Mouse (Mus musculus): ENCODE measurements around the gene Ccdc106. TPM values are rescaled to one million over a fixed set of nuclear protein-coding genes. Genes with fewer than 3 reads are reported as not detected.
A peak's percentile ranks its signal among the peaks of the same experiment; 100 is the strongest.

Ccdc106 gene
- total and polyA plus RNA-seq, 2 experiments = 0.28 to 0.35 TPM

GRCm38 (mm10) chr7:5089853-5090252, 69.5 kb downstream of the Ccdc106 start:
- TF ChIP-seq POLR2A (IDR thresholded peaks at IDR 0.05; ENCODE audit: extremely low read depth, insufficient read depth, low read length) (no peak), CTCF (IDR thresholded peaks at IDR 0.05; ENCODE audit: low read depth, low read length) (no peak)
- H3K36me3 ChIP-seq (ENCODE audit: control insufficient read depth, insufficient read depth, low read length) = peaks cover 7% of the 10 kb centered on the region; the same call in 1 of the 2 replicates

GRCm38 (mm10) chr7:5091008-5091728, 70.8 kb downstream of the Ccdc106 start:
- WGBS = 53% methylated on average over 15 of the region's 15 CpGs

More at GRCm38 (mm10) chr7:5089853-5090252, 69.5 kb downstream of the Ccdc106 start:
- peaks cover 25% of the 10 kb centered on the region for H3K4me1 ChIP-seq (ENCODE audit: control insufficient read depth, insufficient read depth, low read length)
- no peak for DNase-seq (ENCODE audit: extremely low read depth, low read depth, low spot score)
- no peak overlapping the region for H3K4me3 ChIP-seq (ENCODE audit: insufficient read depth, low read depth, low read length)
- no peak overlapping the region for H3K9ac ChIP-seq (ENCODE audit: low read depth, low read length)
- no peak overlapping the region for H3K27ac ChIP-seq (replicated peaks; ENCODE audit: insufficient read depth, low read depth, low read length)
- WGBS = 92% methylated on average over 15 of the region's 15 CpGs
- H3K27me3 ChIP-seq (ENCODE audit: control insufficient read depth, insufficient read depth, low read length) = no peaks in the 10 kb centered on the region
- peaks cover 26% of the 10 kb centered on the region; the same call in 1 of the 2 replicates for H3K79me2 ChIP-seq (ENCODE audit: control insufficient read depth, insufficient read depth, low read length)

GRCm38 (mm10) chr7:5092381-5092780, 72.0 kb downstream of the Ccdc106 start:
- WGBS = 80% methylated on average over 6 of the region's 6 CpGs
- H3K4me3 ChIP-seq (ENCODE audit: insufficient read depth, low read depth, low read length) = no peak overlapping the region
- H3K36me3 ChIP-seq (ENCODE audit: control insufficient read depth, insufficient read depth, low read length) = peaks cover 14% of the 10 kb centered on the region
- DNase-seq (ENCODE audit: extremely low read depth, low read depth, low spot score) = no peak
- no peak overlapping the region for H3K9ac ChIP-seq (ENCODE audit: low read depth, low read length)
- TF ChIP-seq CTCF (IDR thresholded peaks at IDR 0.05; ENCODE audit: low read depth, low read length) (no peak), POLR2A (IDR thresholded peaks at IDR 0.05; ENCODE audit: extremely low read depth, insufficient read depth, low read length) (no peak)
- H3K79me2 ChIP-seq (ENCODE audit: control insufficient read depth, insufficient read depth, low read length) = peaks cover 17% of the 10 kb centered on the region; the same call in 1 of the 2 replicates
- no peak overlapping the region for H3K27ac ChIP-seq (replicated peaks; ENCODE audit: insufficient read depth, low read depth, low read length)
- no peaks in the 10 kb centered on the region for H3K27me3 ChIP-seq (ENCODE audit: control insufficient read depth, insufficient read depth, low read length)
- peaks cover 16% of the 10 kb centered on the region for H3K4me1 ChIP-seq (ENCODE audit: control insufficient read depth, insufficient read depth, low read length)

More at GRCm38 (mm10) chr7:5091008-5091728, 70.8 kb downstream of the Ccdc106 start:
- peaks cover 22% of the 10 kb centered on the region for H3K4me1 ChIP-seq (ENCODE audit: control insufficient read depth, insufficient read depth, low read length)
- DNase-seq (ENCODE audit: extremely low read depth, low read depth, low spot score) = peak; percentile 95
- TF ChIP-seq POLR2A (IDR thresholded peaks at IDR 0.05; ENCODE audit: extremely low read depth, insufficient read depth, low read length) = no peak
- no peak for TF ChIP-seq CTCF (IDR thresholded peaks at IDR 0.05; ENCODE audit: low read depth, low read length)
- H3K79me2 ChIP-seq (ENCODE audit: control insufficient read depth, insufficient read depth, low read length) = peaks cover 21% of the 10 kb centered on the region; the same call in 1 of the 2 replicates
- peaks cover 8% of the 10 kb centered on the region for H3K36me3 ChIP-seq (ENCODE audit: control insufficient read depth, insufficient read depth, low read length)
- peak overlapping the region; percentile 41 for H3K27ac ChIP-seq (replicated peaks; ENCODE audit: insufficient read depth, low read depth, low read length)
- no peaks in the 10 kb centered on the region for H3K27me3 ChIP-seq (ENCODE audit: control insufficient read depth, insufficient read depth, low read length)
- H3K4me3 ChIP-seq (ENCODE audit: insufficient read depth, low read depth, low read length) = no peak overlapping the region
- no peak overlapping the region for H3K9ac ChIP-seq (ENCODE audit: low read depth, low read length)

- Histone ChIP-seq H3K36me3 (ENCODE audit: control insufficient read depth, insufficient read depth, low read length) (peaks cover 17% of the 10 kb centered on the region), H3K9ac (ENCODE audit: low read depth, low read length) (no peak overlapping the region)
- no peak for TF ChIP-seq POLR2A (IDR thresholded peaks at IDR 0.05; ENCODE audit: extremely low read depth, insufficient read depth, low read length)
- TF ChIP-seq CTCF (IDR thresholded peaks at IDR 0.05; ENCODE audit: low read depth, low read length) = no peak
Observed at GRCm38 (mm10) chr7:5092831-5093510, 72.6 kb downstream of the Ccdc106 start.

GRCm38 (mm10) chr7:5098769-5099168, 78.4 kb downstream of the Ccdc106 start:
- Histone ChIP-seq H3K4me3 (ENCODE audit: insufficient read depth, low read depth, low read length) (no peak overlapping the region), H3K36me3 (ENCODE audit: control insufficient read depth, insufficient read depth, low read length) (peaks cover 22% of the 10 kb centered on the region), H3K4me1 (ENCODE audit: control insufficient read depth, insufficient read depth, low read length) (0 out of 2 replicates have a peak, but pooled peaks cover 2% of the 10 kb centered on the region), H3K27me3 (ENCODE audit: control insufficient read depth, insufficient read depth, low read length) (no peaks in the 10 kb centered on the region), H3K9ac (ENCODE audit: low read depth, low read length) (no peak overlapping the region), H3K79me2 (ENCODE audit: control insufficient read depth, insufficient read depth, low read length) (no peaks in the 10 kb centered on the region), H3K27ac (replicated peaks; ENCODE audit: insufficient read depth, low read depth, low read length) (no peak overlapping the region)
- WGBS = 90% methylated on average over 5 of the region's 5 CpGs
- no peak for DNase-seq (ENCODE audit: extremely low read depth, low read depth, low spot score)
- TF ChIP-seq CTCF (IDR thresholded peaks at IDR 0.05; ENCODE audit: low read depth, low read length) (no peak), POLR2A (IDR thresholded peaks at IDR 0.05; ENCODE audit: extremely low read depth, insufficient read depth, low read length) (no peak)

More at GRCm38 (mm10) chr7:5092831-5093510, 72.6 kb downstream of the Ccdc106 start:
- Histone ChIP-seq H3K4me3 (ENCODE audit: insufficient read depth, low read depth, low read length) (no peak overlapping the region), H3K79me2 (ENCODE audit: control insufficient read depth, insufficient read depth, low read length) (peaks cover 17% of the 10 kb centered on the region; the same call in 1 of the 2 replicates), H3K27ac (replicated peaks; ENCODE audit: insufficient read depth, low read depth, low read length) (no peak overlapping the region), H3K4me1 (ENCODE audit: control insufficient read depth, insufficient read depth, low read length) (peaks cover 11% of the 10 kb centered on the region), H3K27me3 (ENCODE audit: control insufficient read depth, insufficient read depth, low read length) (no peaks in the 10 kb centered on the region)
- DNase-seq (ENCODE audit: extremely low read depth, low read depth, low spot score) = no peak
- 82% methylated on average over 21 of the region's 21 CpGs for whole genome bisulfite sequencing
